In genomic region chr17:80345277-80345676, GRCm38 (mm10) we compare ENCODE assay signal across 11 mouse cellular contexts. TPM values are rescaled to one million over a fixed set of nuclear protein-coding genes. Genes with fewer than 3 reads are reported as not detected.
DNase-seq lines count a peak whose midpoint lies in the region; ATAC-seq and TF ChIP-seq lines count a peak whose summit lies in the region.
"Had no signal": no experiment of that assay in that cellular context is flagged by ENCODE, and none has a peak within 500 bp of the region (broad histone marks: within the 10 kb centered on the region; RNA-seq: fewer than 3 reads in every experiment).

No protein-coding gene starts in this region.

- 67% methylated on average over 4 of the region's 4 CpGs for WGBS in lung, postnatal 0 days
- WGBS in forebrain, embryonic 10.5 days: 78% methylated on average over 4 of the region's 4 CpGs

- no peaks in the 10 kb centered on the region for H3K4me1 ChIP-seq in ES-E14 (ENCODE audit: control insufficient read depth in 2 of 2, insufficient read depth in 2 of 2, low read length in 2 of 2, poor library complexity in 1 of 2)
- H3K4me1 ChIP-seq in lung, postnatal 0 days (ENCODE audit: insufficient read depth, low read depth, low read length): no peaks in the 10 kb centered on the region
- peaks cover 13% of the 10 kb centered on the region for H3K4me1 ChIP-seq in forebrain, embryonic 10.5 days
- H3K4me1 ChIP-seq: megakaryocyte, embryonic 14.5 days had no signal

- no peaks in the 10 kb centered on the region for H3K36me3 ChIP-seq in ES-E14 (ENCODE audit: control insufficient read depth, insufficient read depth, low read length, poor library complexity, severe bottlenecking)
- H3K36me3 ChIP-seq in lung, postnatal 0 days (ENCODE audit: insufficient read depth, low read length): no peaks in the 10 kb centered on the region
- H3K36me3 ChIP-seq in forebrain, embryonic 10.5 days (replicated peaks): no peaks in the 10 kb centered on the region

- no peak overlapping the region for H3K9ac ChIP-seq in ES-E14 (ENCODE audit: insufficient read depth, low read depth, low read length, poor library complexity, severe bottlenecking)
- H3K9ac ChIP-seq in lung, postnatal 0 days (replicated peaks; ENCODE audit: low read depth): no peak overlapping the region

- no peak overlapping the region for H3K27ac ChIP-seq in ES-E14 (ENCODE audit: insufficient read depth, low read depth, low read length, poor library complexity, severe bottlenecking)
- H3K27ac ChIP-seq in lung, postnatal 0 days (ENCODE audit: low read length): no peak overlapping the region
- no peak overlapping the region for H3K27ac ChIP-seq in forebrain, embryonic 10.5 days

- TF ChIP-seq EP300 in lung, postnatal 0 days (IDR thresholded peaks at IDR 0.05): no peak

- no peak overlapping the region for H3K4me3 ChIP-seq in ES-E14 (ENCODE audit: insufficient read depth in 1 of 2, low read depth in 1 of 2, low read length in 2 of 2, poor library complexity in 1 of 2, severe bottlenecking in 1 of 2)
- H3K4me3 ChIP-seq in lung, postnatal 0 days (ENCODE audit: low read depth, low read length): no peak overlapping the region
- H3K4me3 ChIP-seq in forebrain, embryonic 10.5 days: no peak overlapping the region
- H3K4me3 ChIP-seq: megakaryocyte, embryonic 14.5 days had no signal

- in situ Hi-C loops in ES-E14 (cut with MboI; ENCODE audit: low sequenced_read_pairs in 2 of 2, unreplicated experiment in 2 of 2): no loop called here

- no peaks in the 10 kb centered on the region for H3K27me3 ChIP-seq in lung, postnatal 0 days (replicated peaks; ENCODE audit: insufficient read depth, low read length)
- 0 out of 2 replicates have a peak, but pooled peaks cover 4% of the 10 kb centered on the region for H3K27me3 ChIP-seq in forebrain, embryonic 10.5 days (ENCODE audit: poor library complexity, severe bottlenecking)

- ATAC-seq in lung, postnatal 0 days: no peak

- no peak overlapping the region for H3K4me2 ChIP-seq in lung, postnatal 0 days (replicated peaks; ENCODE audit: low read depth, low read length)

- H3K9me3 ChIP-seq in ES-E14 (ENCODE audit: control insufficient read depth, insufficient read depth, low read depth, low read length): no peaks in the 10 kb centered on the region
- H3K9me3 ChIP-seq in lung, postnatal 0 days (ENCODE audit: low read length): no peaks in the 10 kb centered on the region
- 0 out of 2 replicates have a peak, but pooled peaks cover 3% of the 10 kb centered on the region for H3K9me3 ChIP-seq in forebrain, embryonic 10.5 days

- peak; percentile 26 for DNase-seq in embryo, embryonic 10 days (ENCODE audit: low spot score)
- no peak for DNase-seq in embryo, embryonic 9.5 days (ENCODE audit: extremely low spot score)
- peak; percentile 5 for DNase-seq in left cerebral cortex, postnatal 4 days
- DNase-seq in left cerebral cortex, postnatal 36 days (ENCODE audit: low spot score in 2 of 2): no peak
- peak; percentile 19 for DNase-seq in ES-E14 (ENCODE audit: low read depth, low spot score)
- DNase-seq in lung, postnatal 0 days (ENCODE audit: low spot score): peak; percentile 13
- no peak for DNase-seq in forebrain, embryonic 10.5 days (ENCODE audit: extremely low spot score, low spot score)
- no peak for DNase-seq in adrenal gland, postnatal 10 days

- peak; percentile 56 for TF ChIP-seq CTCF in lung, postnatal 0 days (IDR thresholded peaks at IDR 0.05)

- intact Hi-C loops in left cerebral cortex, postnatal 4 days (cut with DNase I): no loop called here
- intact Hi-C loops in left cerebral cortex, postnatal 36 days (cut with DNase I): no loop called here

TF ChIP-seq in ES-E14, 5 proteins besides CTCF, POLR2A, EP300 and RAD21:
- TF ChIP-seq HCFC1 (IDR thresholded peaks at IDR 0.05; ENCODE audit: borderline replicate concordance, insufficient read depth, low read length) (no peak), CHD2 (IDR thresholded peaks at IDR 0.05; ENCODE audit: low read depth, low read length) (no peak), ZC3H11A (IDR thresholded peaks at IDR 0.05; ENCODE audit: borderline replicate concordance, low read depth, low read length) (no peak), ZNF384 (IDR thresholded peaks at IDR 0.05; ENCODE audit: low read depth, low read length) (no peak), MAFK (IDR thresholded peaks at IDR 0.05; ENCODE audit: insufficient read depth, low read depth, low read length) (no peak)

RNA-seq across cellular contexts. Expression of gene Gm10190, which starts 28.1 kb away (rescaled TPM):
- 1 to 10 TPM; 1.9 to 2.6 TPM for total RNA-seq in left cerebral cortex, postnatal 4 days (2021)
- 1 to 10 TPM; 1.3 to 2.2 TPM for total RNA-seq in left cerebral cortex, postnatal 36 days (2021)
- total RNA-seq in ES-E14 (2012; rRNA removed): not detected in 2 replicates
- polyA plus RNA-seq in lung, postnatal 0 days (2015; fragmentation: Nextera tagmentation; extraction: Ambion mirVana): 1.4 and 1.6 TPM in 2 replicates
- polyA plus RNA-seq in forebrain, embryonic 10.5 days (2016; fragmentation: Nextera tagmentation; extraction: Ambion mirVana): 0.63 TPM in 1 of 2 replicates, not detected in the other
- total RNA-seq in adrenal gland, postnatal 10 days (2021): 1 to 10 TPM; 2.0 to 2.2 TPM
- total RNA-seq: heart, postnatal 14 days had no signal
- polyA plus RNA-seq: C2C12 had no signal

RNA-seq across cellular contexts. Expression of gene Arhgef33, which starts 38.1 kb away (rescaled TPM):
- 1 to 10 TPM; 2.4 to 3.0 TPM for total RNA-seq in left cerebral cortex, postnatal 4 days (2021)
- total RNA-seq in left cerebral cortex, postnatal 36 days (2021): 1 to 10 TPM; 2.4 to 3.4 TPM
- 0.48 and 0.98 TPM in 2 replicates for total RNA-seq in ES-E14 (2012; rRNA removed)
- 1.0 and 1.2 TPM in 2 replicates for polyA plus RNA-seq in lung, postnatal 0 days (2015; fragmentation: Nextera tagmentation; extraction: Ambion mirVana)
- polyA plus RNA-seq in forebrain, embryonic 10.5 days (2016; fragmentation: Nextera tagmentation; extraction: Ambion mirVana): 0.20 and 0.97 TPM in 2 replicates
- 1 to 10 TPM; 1.6 to 2.5 TPM for total RNA-seq in adrenal gland, postnatal 10 days (2021)
- polyA plus RNA-seq: C2C12 had no signal

RNA-seq across cellular contexts. Expression of gene Dhx57, which starts 55.0 kb away (rescaled TPM):
- 100 to 1,000 TPM; 102 to 103 TPM for total RNA-seq in left cerebral cortex, postnatal 4 days (2021)
- total RNA-seq in left cerebral cortex, postnatal 36 days (2021): 10 to 100 TPM; 35.8 to 46.1 TPM
- total RNA-seq in ES-E14 (2012; rRNA removed): 13.9 and 15.2 TPM in 2 replicates
- polyA plus RNA-seq in lung, postnatal 0 days (2015; fragmentation: Nextera tagmentation; extraction: Ambion mirVana): 4.2 and 5.7 TPM in 2 replicates
- 15.0 and 16.3 TPM in 2 replicates for polyA plus RNA-seq in forebrain, embryonic 10.5 days (2016; fragmentation: Nextera tagmentation; extraction: Ambion mirVana)
- 10 to 100 TPM; 12.6 to 15.8 TPM for total RNA-seq in adrenal gland, postnatal 10 days (2021)

RNA-seq across cellular contexts. Expression of gene Morn2, which starts 55.3 kb away (rescaled TPM):
- 10 to 100 TPM; 13.6 to 18.2 TPM for total RNA-seq in left cerebral cortex, postnatal 4 days (2021)
- total RNA-seq in left cerebral cortex, postnatal 36 days (2021): 10 to 100 TPM; 16.5 to 18.3 TPM
- 9.0 and 10.7 TPM in 2 replicates for total RNA-seq in ES-E14 (2012; rRNA removed)
- 12.5 and 13.2 TPM in 2 replicates for polyA plus RNA-seq in lung, postnatal 0 days (2015; fragmentation: Nextera tagmentation; extraction: Ambion mirVana)
- 31.4 and 35.1 TPM in 2 replicates for polyA plus RNA-seq in forebrain, embryonic 10.5 days (2016; fragmentation: Nextera tagmentation; extraction: Ambion mirVana)
- 10 to 100 TPM; 14.1 to 17.4 TPM for total RNA-seq in adrenal gland, postnatal 10 days (2021)

Comparison
In these comparisons a context has a peak if more than half of its experiments do, and no peak if none do; other contexts are left out.
1. DNase-seq: peak in embryo, embryonic 10 days (single experiment), left cerebral cortex, postnatal 4 days (single experiment), ES-E14 (single experiment) and lung, postnatal 0 days (single experiment); none in embryo, embryonic 9.5 days (single experiment), left cerebral cortex, postnatal 36 days (0 of 2), forebrain, embryonic 10.5 days (single experiment) and adrenal gland, postnatal 10 days (single experiment).